Mouse (Mus musculus): ENCODE measurements around the gene L3hypdh.
A peak's percentile ranks its signal among the peaks of the same experiment; 100 is the strongest.
"Not testable (repeated sequence)": the region's sequence is repeated elsewhere in the genome, so short reads cannot be mapped to it uniquely, and the experiment has no call there.

Gene L3hypdh

GRCm38 (mm10) chr12:72053303-72053702, 31.9 kb downstream of the L3hypdh start:
- peak; percentile 24 to 25 for DNase-seq

- no peak for DNase-seq
Measured at GRCm38 (mm10) chr12:72052571-72052970, 32.7 kb downstream of the L3hypdh start.

- no peak for DNase-seq
Measured at GRCm38 (mm10) chr12:72050821-72051220, 34.4 kb downstream of the L3hypdh start.

DNA sequence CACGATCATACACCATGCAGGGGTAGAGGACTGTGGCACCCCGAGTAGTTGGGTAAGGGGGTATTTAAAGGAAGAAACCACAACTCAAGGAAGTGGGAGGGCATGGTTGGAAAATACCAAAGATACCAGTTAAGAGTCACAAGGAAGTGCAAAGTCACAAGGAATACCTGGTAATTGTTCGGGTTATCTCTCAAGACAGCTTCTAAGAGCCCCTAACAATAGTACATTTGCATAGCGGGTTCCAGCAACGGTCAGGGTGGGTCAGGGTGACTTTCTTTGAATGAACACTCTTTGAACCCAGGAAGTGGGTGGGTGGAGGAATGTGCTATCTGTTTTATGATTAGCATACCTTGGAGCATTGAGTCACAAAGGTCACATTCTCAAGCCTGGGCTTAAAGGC, 35.1 kb downstream of the L3hypdh start:
- not testable (repeated sequence) for DNase-seq

DNA sequence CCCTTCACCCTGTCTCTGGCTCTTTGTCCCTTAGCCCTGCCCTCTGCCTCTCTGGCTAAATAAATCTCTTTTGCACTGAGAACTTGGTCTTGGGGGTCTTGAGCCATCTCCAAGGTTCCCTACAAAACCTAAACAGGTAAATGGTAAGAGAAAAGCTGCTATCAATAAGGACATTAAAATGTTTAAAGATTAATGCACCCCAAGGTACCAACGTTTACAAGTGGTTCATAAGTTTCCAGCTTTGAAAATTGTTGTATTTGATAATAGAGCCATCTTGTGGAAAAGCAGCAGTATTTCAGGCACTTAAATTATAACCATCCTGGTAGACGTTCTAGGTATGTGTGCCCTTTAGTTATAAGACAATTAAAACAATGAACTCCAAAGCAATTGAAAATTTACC, 37.7 kb downstream of the L3hypdh start:
- DNase-seq = no peak

GRCm38 (mm10) chr12:72041238-72041637, 44.0 kb downstream of the L3hypdh start:
- no peak for DNase-seq

DNA sequence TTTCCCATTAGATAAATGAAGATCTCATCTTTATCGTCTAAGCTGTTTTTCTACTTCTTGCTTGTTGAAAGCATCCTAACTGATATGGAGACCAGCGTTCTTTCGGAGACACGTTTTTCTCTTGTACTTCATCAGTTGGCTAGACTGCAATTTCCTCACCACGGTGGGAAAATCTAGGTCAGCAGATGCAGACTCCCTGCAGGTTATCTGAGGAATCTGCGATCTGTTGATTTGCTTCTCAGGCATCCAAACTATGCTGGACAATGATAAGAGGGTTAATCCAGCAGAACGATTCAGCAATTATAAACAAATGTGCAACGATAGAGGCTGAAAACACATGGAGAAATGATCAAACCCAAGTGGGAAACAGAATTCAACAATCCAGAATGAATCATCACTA, 45.7 kb downstream of the L3hypdh start:
- DNase-seq = no peak

DNA sequence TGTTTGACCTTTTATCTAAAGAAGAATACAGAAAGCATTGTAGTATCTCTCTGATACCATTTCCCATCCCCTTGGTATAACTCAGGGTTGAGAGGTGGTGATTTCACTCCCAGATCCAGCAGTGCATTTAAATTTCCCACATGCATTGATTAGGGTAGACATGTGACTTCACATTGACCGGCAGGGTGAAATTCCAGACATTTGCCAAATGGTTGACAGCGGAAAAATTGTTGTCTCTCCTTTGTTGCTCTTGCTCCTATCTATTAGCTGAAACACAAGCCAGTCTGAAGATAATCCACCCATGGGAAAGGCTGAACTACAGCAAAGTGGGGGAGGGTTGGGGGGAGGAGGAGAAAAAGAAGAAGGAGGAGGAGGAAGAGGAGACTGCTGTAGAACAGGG, 46.4 kb downstream of the L3hypdh start:
- no peak for DNase-seq

- DNase-seq = no peak
Measured at GRCm38 (mm10) chr12:72037049-72037448, 48.2 kb downstream of the L3hypdh start.

DNA sequence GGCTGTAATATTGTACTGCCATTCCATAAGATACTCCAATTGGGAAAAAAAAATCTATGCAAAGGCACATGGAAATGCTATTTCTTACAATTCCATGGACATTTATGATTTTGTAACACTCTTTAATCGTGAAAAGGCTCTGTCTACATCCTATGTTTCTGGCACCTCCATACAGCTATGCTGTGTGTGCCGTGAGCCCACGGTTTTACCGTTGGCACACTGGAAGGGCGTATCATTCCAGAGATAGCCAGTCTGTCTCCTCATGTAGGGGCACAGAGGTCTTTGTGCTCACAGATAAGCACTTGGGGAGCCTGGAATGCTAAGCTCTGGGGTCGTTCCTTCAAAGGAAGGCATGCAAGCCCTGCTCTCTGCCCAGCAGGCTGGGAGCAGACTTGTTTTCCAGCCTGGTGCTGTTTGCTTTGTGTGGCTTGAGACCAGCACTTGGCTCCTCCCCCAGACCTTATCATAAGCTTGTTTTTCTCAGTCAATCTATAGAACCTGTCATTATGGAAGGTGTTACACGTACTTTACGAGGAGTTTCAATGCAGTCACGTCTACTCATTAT, 49.1 kb downstream of the L3hypdh start:
- no peak for DNase-seq

- no peak for DNase-seq
Measured at GRCm38 (mm10) chr12:72031794-72032193, 53.4 kb downstream of the L3hypdh start.

DNA sequence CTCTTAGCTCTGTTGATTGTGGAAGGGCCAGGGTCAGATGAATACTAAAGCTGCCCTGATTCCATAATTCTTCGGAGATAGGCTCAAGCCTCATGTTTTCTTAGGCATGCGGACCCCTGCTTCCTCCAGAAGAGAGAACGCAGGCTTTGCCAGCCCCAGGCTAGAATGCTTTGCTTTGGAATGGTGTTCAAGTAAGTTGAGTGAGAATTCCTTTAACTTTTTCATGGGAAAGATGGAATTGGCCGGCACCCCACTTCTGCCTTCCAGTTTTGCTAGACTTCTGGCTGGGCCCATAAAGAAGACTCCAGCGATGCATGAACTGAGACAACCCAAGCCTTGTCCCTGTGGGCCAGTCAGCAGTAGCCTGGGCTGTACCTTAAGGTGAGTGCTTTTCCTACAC, 54.1 kb downstream of the L3hypdh start:
- no peak for DNase-seq

GRCm38 (mm10) chr12:72025275-72025795, 59.9 kb downstream of the L3hypdh start:
- DNase-seq = no peak

DNA sequence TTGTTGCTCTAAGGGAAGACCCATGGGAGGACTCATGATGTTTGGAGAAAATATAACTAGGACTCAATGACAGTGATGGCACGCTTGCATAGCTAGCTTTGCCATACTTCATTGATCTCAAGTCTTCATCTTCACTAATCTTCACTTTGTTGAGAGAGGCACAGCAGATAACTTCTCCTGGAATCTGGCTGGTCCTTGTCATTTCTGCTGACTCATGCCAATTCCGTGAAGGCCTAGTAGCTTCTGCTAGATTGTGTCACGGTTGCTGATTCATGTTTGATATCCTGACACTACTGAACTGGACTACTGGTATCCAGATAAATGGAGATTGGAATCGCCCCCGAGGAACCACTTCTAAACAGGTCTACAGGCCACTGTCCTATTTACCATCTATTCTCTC, 61.7 kb downstream of the L3hypdh start:
- no peak for DNase-seq
